Mouse (Mus musculus): ENCODE measurements around the gene Prkab1. TPM values are rescaled to one million over a fixed set of nuclear protein-coding genes. Genes with fewer than 3 reads are reported as not detected.
A peak's percentile ranks its signal among the peaks of the same experiment; 100 is the strongest.

Gene Prkab1
- polyA plus RNA-seq, 1 experiment, result 64.1 TPM

- Histone ChIP-seq H3K4me3 (replicated peaks; ENCODE audit: control insufficient read depth, low read depth, low read length) (peak overlapping the region; percentile 65), H3K4me1 (ENCODE audit: control insufficient read depth, insufficient read depth, low read length) (no peaks in the 10 kb centered on the region; the same call in 1 of the 2 replicates), H3K27ac (ENCODE audit: control insufficient read depth, insufficient read depth, low read depth, low read length, poor library complexity) (peak overlapping the region; percentile 91)
- 1% methylated on average over 28 of the region's 28 CpGs for WGBS
- TF ChIP-seq POLR2A (IDR thresholded peaks at IDR 0.05; ENCODE audit: borderline replicate concordance, control insufficient read depth, low read depth, low read length) (no peak), CTCF (IDR thresholded peaks at IDR 0.05; ENCODE audit: control insufficient read depth, insufficient read depth, low read length) (no peak)
These were observed 455 bp downstream of the Prkab1 start for GRCm38 (mm10) chr5:116023821-116024284.

- H3K4me1 ChIP-seq (ENCODE audit: control insufficient read depth, insufficient read depth, low read length), result no peaks in the 10 kb centered on the region; the same call in 1 of the 2 replicates
These were observed 1.1 kb downstream of the Prkab1 start for GRCm38 (mm10) chr5:116023251-116023661.

GRCm38 (mm10) chr5:116022658-116023200, 1.6 kb downstream of the Prkab1 start:
- Histone ChIP-seq H3K4me1 (ENCODE audit: control insufficient read depth, insufficient read depth, low read length) (no peaks in the 10 kb centered on the region), H3K27ac (ENCODE audit: control insufficient read depth, insufficient read depth, low read depth, low read length, poor library complexity) (peak overlapping the region; percentile 91), H3K4me3 (replicated peaks; ENCODE audit: control insufficient read depth, low read depth, low read length) (peak overlapping the region; percentile 65)
- WGBS, result 29% methylated on average over 7 of the region's 7 CpGs
- TF ChIP-seq POLR2A (IDR thresholded peaks at IDR 0.05; ENCODE audit: borderline replicate concordance, control insufficient read depth, low read depth, low read length), result no peak
- TF ChIP-seq CTCF (IDR thresholded peaks at IDR 0.05; ENCODE audit: control insufficient read depth, insufficient read depth, low read length), result no peak

More at GRCm38 (mm10) chr5:116023251-116023661, 1.1 kb downstream of the Prkab1 start:
- Histone ChIP-seq H3K4me3 (replicated peaks; ENCODE audit: control insufficient read depth, low read depth, low read length) (peak overlapping the region; percentile 65), H3K27ac (ENCODE audit: control insufficient read depth, insufficient read depth, low read depth, low read length, poor library complexity) (peak overlapping the region; percentile 91)
- TF ChIP-seq POLR2A (IDR thresholded peaks at IDR 0.05; ENCODE audit: borderline replicate concordance, control insufficient read depth, low read depth, low read length), result no peak
- 15% methylated on average over 8 of the region's 8 CpGs for WGBS

GRCm38 (mm10) chr5:116022131-116022530, 2.2 kb downstream of the Prkab1 start:
- TF ChIP-seq CTCF (IDR thresholded peaks at IDR 0.05; ENCODE audit: control insufficient read depth, insufficient read depth, low read length), result no peak
- no peak for TF ChIP-seq POLR2A (IDR thresholded peaks at IDR 0.05; ENCODE audit: borderline replicate concordance, control insufficient read depth, low read depth, low read length)
- WGBS, result 67% methylated on average over 12 of the region's 12 CpGs
- peak overlapping the region; percentile 65 for H3K4me3 ChIP-seq (replicated peaks; ENCODE audit: control insufficient read depth, low read depth, low read length)

GRCm38 (mm10) chr5:116021552-116021951, 2.8 kb downstream of the Prkab1 start:
- H3K4me1 ChIP-seq (ENCODE audit: control insufficient read depth, insufficient read depth, low read length), result no peaks in the 10 kb centered on the region
- TF ChIP-seq POLR2A (IDR thresholded peaks at IDR 0.05; ENCODE audit: borderline replicate concordance, control insufficient read depth, low read depth, low read length) (no peak), CTCF (IDR thresholded peaks at IDR 0.05; ENCODE audit: control insufficient read depth, insufficient read depth, low read length) (no peak)
- H3K4me3 ChIP-seq (replicated peaks; ENCODE audit: control insufficient read depth, low read depth, low read length), result peak overlapping the region; percentile 45
- H3K27ac ChIP-seq (ENCODE audit: control insufficient read depth, insufficient read depth, low read depth, low read length, poor library complexity), result peak overlapping the region; percentile 50; the same call in 1 of the 2 replicates
- WGBS, result 57% methylated on average over 14 of the region's 14 CpGs

More at GRCm38 (mm10) chr5:116022131-116022530, 2.2 kb downstream of the Prkab1 start:
- H3K27ac ChIP-seq (ENCODE audit: control insufficient read depth, insufficient read depth, low read depth, low read length, poor library complexity), result peak overlapping the region; percentile 82
- H3K4me1 ChIP-seq (ENCODE audit: control insufficient read depth, insufficient read depth, low read length), result no peaks in the 10 kb centered on the region

- TF ChIP-seq POLR2A (IDR thresholded peaks at IDR 0.05; ENCODE audit: borderline replicate concordance, control insufficient read depth, low read depth, low read length), result no peak
- H3K27ac ChIP-seq (ENCODE audit: control insufficient read depth, insufficient read depth, low read depth, low read length, poor library complexity), result no peak overlapping the region
- H3K4me3 ChIP-seq (replicated peaks; ENCODE audit: control insufficient read depth, low read depth, low read length), result no peak overlapping the region
- H3K4me1 ChIP-seq (ENCODE audit: control insufficient read depth, insufficient read depth, low read length), result no peaks in the 10 kb centered on the region
- WGBS, result 88% methylated on average over 11 of the region's 11 CpGs
These were observed 4.9 kb downstream of the Prkab1 start for GRCm38 (mm10) chr5:116019371-116019770.

GRCm38 (mm10) chr5:116018784-116019183, 5.5 kb downstream of the Prkab1 start:
- H3K4me1 ChIP-seq (ENCODE audit: control insufficient read depth, insufficient read depth, low read length), result no peaks in the 10 kb centered on the region
- 75% methylated on average over 6 of the region's 6 CpGs for WGBS
- H3K4me3 ChIP-seq (replicated peaks; ENCODE audit: control insufficient read depth, low read depth, low read length), result no peak overlapping the region
- TF ChIP-seq POLR2A (IDR thresholded peaks at IDR 0.05; ENCODE audit: borderline replicate concordance, control insufficient read depth, low read depth, low read length) (no peak), CTCF (IDR thresholded peaks at IDR 0.05; ENCODE audit: control insufficient read depth, insufficient read depth, low read length) (no peak)
- no peak overlapping the region for H3K27ac ChIP-seq (ENCODE audit: control insufficient read depth, insufficient read depth, low read depth, low read length, poor library complexity)

- Histone ChIP-seq H3K4me3 (replicated peaks; ENCODE audit: control insufficient read depth, low read depth, low read length) (no peak overlapping the region), H3K27ac (ENCODE audit: control insufficient read depth, insufficient read depth, low read depth, low read length, poor library complexity) (no peak overlapping the region), H3K4me1 (ENCODE audit: control insufficient read depth, insufficient read depth, low read length) (no peaks in the 10 kb centered on the region)
- 90% methylated on average over 9 of the region's 9 CpGs for WGBS
- TF ChIP-seq CTCF (IDR thresholded peaks at IDR 0.05; ENCODE audit: control insufficient read depth, insufficient read depth, low read length), result no peak
These were observed 6.1 kb downstream of the Prkab1 start for GRCm38 (mm10) chr5:116018196-116018595.

GRCm38 (mm10) chr5:116017391-116017790, 6.9 kb downstream of the Prkab1 start:
- no peak overlapping the region for H3K4me3 ChIP-seq (replicated peaks; ENCODE audit: control insufficient read depth, low read depth, low read length)
- no peak overlapping the region for H3K27ac ChIP-seq (ENCODE audit: control insufficient read depth, insufficient read depth, low read depth, low read length, poor library complexity)
- TF ChIP-seq CTCF (IDR thresholded peaks at IDR 0.05; ENCODE audit: control insufficient read depth, insufficient read depth, low read length), result no peak
- TF ChIP-seq POLR2A (IDR thresholded peaks at IDR 0.05; ENCODE audit: borderline replicate concordance, control insufficient read depth, low read depth, low read length), result no peak
- no peaks in the 10 kb centered on the region for H3K4me1 ChIP-seq (ENCODE audit: control insufficient read depth, insufficient read depth, low read length)
- WGBS, result 96% methylated on average over 8 of the region's 8 CpGs
